Mouse (Mus musculus) brain, embryonic 14.5 days (tissue): ENCODE measurements at regions not wholly inside any gene's neighbourhood (a gene's known extent, or its start where the extent isn't known, plus 50 kb on each side); places are given as distances from the start of the nearest gene placed in this dataset.

Experiments
- DNase-seq: peaks from one replicate; pipeline ENCODE4 v3.0.0-alpha.2; 2011; ENCODE audit warnings: low read depth
- CTCF ChIP-seq: fragments of 200-500 bp; IDR thresholded peaks from 2 replicates; pipeline ENCODE4 v1.5.1; 2012; ENCODE audit warnings: inconsistent platforms, mild to moderate bottlenecking, moderate library complexity, borderline replicate concordance; ENCODE audit not compliant: insufficient read depth, insufficient read length; ENCODE audit errors: extremely low read depth
- POLR2A ChIP-seq: fragments of 200-500 bp; IDR thresholded peaks from 2 replicates; pipeline ENCODE4 v1.6.1; 2012; ENCODE audit warnings: mild to moderate bottlenecking, inconsistent platforms, borderline replicate concordance; ENCODE audit not compliant: poor library complexity, insufficient read depth, insufficient read length, severe bottlenecking; ENCODE audit errors: extremely low read depth

GRCm38 (mm10) chr3:48911758-48912157 is 845.4 kb downstream of the Pcdh18 start:
- TF ChIP-seq CTCF = peak; percentile 5; the same call in 1 of the 2 replicates
- TF ChIP-seq POLR2A = no peak
- peak; percentile 17 for DNase-seq

GRCm38 (mm10) chr3:48890403-48890802 is 866.7 kb downstream of the Pcdh18 start:
- peak; percentile 76 for DNase-seq
- TF ChIP-seq CTCF = no peak
- TF ChIP-seq POLR2A = no peak

GRCm38 (mm10) chr3:48887885-48888284 is 869.2 kb downstream of the Pcdh18 start:
- DNase-seq = no peak
- no peak for TF ChIP-seq POLR2A
- TF ChIP-seq CTCF = no peak

GRCm38 (mm10) chr3:48869527-48869926 is 887.6 kb downstream of the Pcdh18 start:
- TF ChIP-seq CTCF (no peak), POLR2A (no peak)
- DNase-seq = peak; percentile 80

GRCm38 (mm10) chr3:48846049-48846653 is 911.0 kb downstream of the Pcdh18 start:
- DNase-seq = peak; percentile 96
- TF ChIP-seq POLR2A = no peak
- peak; percentile 32; the same call in 1 of the 2 replicates for TF ChIP-seq CTCF

- no peak for DNase-seq
- TF ChIP-seq CTCF = no peak
- no peak for TF ChIP-seq POLR2A
These were observed 916.4 kb downstream of the Pcdh18 start for GRCm38 (mm10) chr3:48840692-48841091.

- peak; percentile 76 for DNase-seq
- TF ChIP-seq CTCF = no peak
- TF ChIP-seq POLR2A = no peak
These were observed 933.8 kb downstream of the Pcdh18 start for GRCm38 (mm10) chr3:48823360-48823759.

GRCm38 (mm10) chr3:48804398-48804797 is 952.7 kb downstream of the Pcdh18 start:
- no peak for TF ChIP-seq POLR2A
- TF ChIP-seq CTCF = no peak
- peak; percentile 89 for DNase-seq

GRCm38 (mm10) chr3:48771709-48772108 is 985.4 kb downstream of the Pcdh18 start:
- TF ChIP-seq POLR2A (no peak), CTCF (no peak)
- no peak for DNase-seq
